Mouse (Mus musculus): Measurements from ENCODE around the gene Klf16.
"Not testable (repeated sequence)": the region's sequence is repeated elsewhere in the genome, so short reads cannot be mapped to it uniquely, and the experiment has no call there.

Gene Klf16

GRCm38 (mm10) chr10:80606306-80606705 is 29.2 kb upstream of the Klf16 start:
- no peak for DNase-seq (ENCODE audit: low spot score)

- DNase-seq (ENCODE audit: low spot score), result not testable (repeated sequence)
These were observed 28.6 kb upstream of the Klf16 start, which contains the start of gene Gm49322 for GRCm38 (mm10) chr10:80605721-80606120. Gene Gm49322 (plus strand): TSS chr10:80606021.

- no peak for DNase-seq (ENCODE audit: low spot score)
These were observed 27.9 kb upstream of the Klf16 start for GRCm38 (mm10) chr10:80604988-80605387.

GRCm38 (mm10) chr10:80604001-80604509 is 26.9 kb upstream of the Klf16 start:
- DNase-seq (ENCODE audit: low spot score), result no peak

DNA sequence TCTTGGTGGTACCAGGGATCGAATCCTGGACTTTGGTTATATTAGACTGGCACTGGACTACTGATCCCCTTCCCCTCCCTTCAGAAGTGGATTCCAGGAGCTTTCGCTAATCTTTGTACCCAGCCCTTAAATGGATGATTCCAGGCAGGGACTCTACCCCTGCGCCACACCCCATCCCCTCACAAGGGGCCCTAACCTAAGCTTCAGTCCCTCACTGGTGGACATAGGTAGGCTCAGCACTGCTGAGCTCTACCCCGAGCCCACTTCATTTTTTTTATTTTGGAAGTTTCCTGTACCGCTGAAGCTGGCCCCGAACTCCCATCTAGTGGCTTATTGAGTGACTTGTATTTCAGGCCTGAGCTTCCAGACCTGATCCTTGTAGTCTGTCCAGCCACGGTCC is 26.2 kb upstream of the Klf16 start:
- no peak for DNase-seq (ENCODE audit: low spot score)

- peak; percentile 93 for DNase-seq (ENCODE audit: low spot score)
These were observed 25.7 kb upstream of the Klf16 start, which contains the start of the genes Scamp4 and Adat3 for GRCm38 (mm10) chr10:80602698-80603325. Gene Scamp4 (plus strand): TSS chr10:80602872. Gene Adat3 (plus strand): TSS chr10:80602880.

DNA sequence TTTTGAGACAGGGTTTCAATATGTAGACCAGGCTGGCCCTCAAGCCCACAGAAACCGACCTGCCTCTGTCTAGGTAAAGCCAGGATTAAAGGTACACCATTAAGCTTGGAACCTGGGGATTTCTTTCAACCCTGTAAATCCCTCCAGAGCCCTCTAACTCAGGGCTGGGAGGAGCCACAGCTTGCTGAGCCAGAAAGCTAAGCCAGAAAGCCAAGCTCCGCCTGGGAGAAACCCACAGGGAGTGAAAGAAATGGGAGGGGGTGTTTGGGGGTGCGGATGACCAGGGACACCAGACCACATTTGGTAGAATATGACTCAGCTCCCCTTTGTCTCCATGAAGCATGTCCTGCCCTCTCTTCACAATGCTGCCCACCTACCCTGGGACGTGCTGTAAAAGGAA is 19.2 kb upstream of the Klf16 start:
- DNase-seq (ENCODE audit: low spot score), result no peak

DNA sequence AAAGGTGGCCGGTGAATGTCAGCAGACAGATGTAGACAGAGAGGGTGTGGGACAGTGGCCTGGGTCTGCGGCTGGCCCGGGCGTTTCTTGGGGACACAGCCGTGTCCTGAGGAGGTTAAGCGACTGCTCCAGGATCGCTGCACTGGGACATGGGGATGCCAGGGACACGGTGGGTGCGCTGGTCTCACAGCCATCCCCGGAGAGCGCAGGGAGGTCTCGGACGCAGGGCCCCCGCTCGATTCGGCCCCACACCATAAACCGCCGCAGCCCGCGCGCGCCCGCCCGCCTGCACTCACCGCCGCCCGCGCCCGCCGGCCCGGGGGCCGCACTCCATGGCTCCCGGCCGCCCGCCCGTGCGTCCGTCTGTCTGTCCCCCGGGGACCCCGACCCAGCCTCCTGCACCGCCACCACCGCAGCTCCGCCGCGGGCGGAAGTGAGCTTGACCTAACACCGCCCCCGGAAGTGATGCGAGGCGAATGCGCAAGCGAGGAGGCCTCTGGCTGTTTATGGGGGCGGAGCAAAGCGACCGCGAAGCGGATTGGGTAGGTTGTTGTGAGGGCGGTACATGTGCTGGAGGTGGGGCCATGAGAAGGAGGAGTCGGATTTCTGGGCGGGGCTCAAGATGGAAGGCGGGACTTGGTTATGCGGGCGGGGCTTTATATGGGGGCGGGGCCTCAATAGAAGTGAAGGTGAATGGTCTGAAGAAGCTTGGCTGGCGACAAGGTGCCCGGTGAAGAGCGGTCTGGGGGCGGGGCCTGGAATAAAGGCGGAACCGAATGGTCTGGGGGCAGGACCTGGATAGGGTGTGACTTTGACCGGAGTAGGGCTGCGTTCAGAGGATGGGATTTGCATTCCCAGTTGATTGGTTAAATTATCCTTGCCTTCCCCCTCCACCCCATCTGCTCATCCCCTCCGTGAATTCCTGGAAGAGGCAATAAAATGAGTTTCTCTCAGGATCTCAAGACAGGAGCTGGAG is 13.0 kb upstream of the Klf16 start, which contains the start of gene Abhd17a:
TSS of gene Abhd17a (minus strand) at position 463 of the 976 bp plus-strand sequence.
- DNase-seq (ENCODE audit: low spot score), result peak; percentile 93

- no peak for DNase-seq (ENCODE audit: low spot score)
These were observed 12.2 kb upstream of the Klf16 start for GRCm38 (mm10) chr10:80589127-80589878.

DNA sequence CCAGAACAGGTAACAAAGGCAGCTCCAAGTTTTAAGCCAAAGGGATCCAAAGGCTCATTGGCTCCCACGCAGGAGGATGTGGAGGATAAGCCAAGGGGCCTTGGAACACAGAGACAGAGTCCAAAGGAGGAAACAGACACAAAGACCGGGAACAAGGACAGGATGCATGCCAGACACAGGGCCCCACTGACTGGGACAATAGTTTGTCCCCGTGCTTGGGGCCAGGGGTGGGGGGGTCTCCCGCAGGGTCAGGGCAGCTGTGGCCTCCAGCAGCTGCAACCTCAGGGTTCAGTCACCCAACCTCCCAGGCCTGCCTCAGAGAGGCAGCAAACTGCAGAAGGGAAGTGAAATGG is 10.2 kb upstream of the Klf16 start:
- no peak for DNase-seq (ENCODE audit: low spot score)

- DNase-seq (ENCODE audit: low spot score), result no peak
These were observed 9.5 kb upstream of the Klf16 start for GRCm38 (mm10) chr10:80586407-80587304.

DNA sequence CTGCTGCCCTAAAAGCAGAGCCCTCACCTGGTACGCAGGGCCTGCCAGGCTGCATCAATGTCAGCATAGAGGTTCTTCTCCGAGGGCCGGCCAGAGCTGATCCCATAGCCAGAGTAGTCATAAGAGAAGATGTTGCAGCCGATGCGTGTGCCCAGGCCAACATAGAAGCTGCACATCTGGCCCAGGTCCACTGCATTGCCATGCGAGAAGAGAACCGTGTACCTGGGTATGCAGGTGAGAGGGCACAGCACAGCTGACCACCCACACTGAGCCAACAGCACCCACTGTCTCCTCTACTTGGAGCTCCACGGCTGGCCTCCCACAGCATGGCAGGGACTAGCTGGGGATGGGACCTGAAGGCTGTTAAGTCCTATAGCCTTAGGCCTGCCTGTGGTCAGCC is 8.5 kb upstream of the Klf16 start:
- DNase-seq (ENCODE audit: low spot score), result no peak

- no peak for DNase-seq (ENCODE audit: low spot score)
These were observed 7.8 kb upstream of the Klf16 start for GRCm38 (mm10) chr10:80584642-80585552.

DNA sequence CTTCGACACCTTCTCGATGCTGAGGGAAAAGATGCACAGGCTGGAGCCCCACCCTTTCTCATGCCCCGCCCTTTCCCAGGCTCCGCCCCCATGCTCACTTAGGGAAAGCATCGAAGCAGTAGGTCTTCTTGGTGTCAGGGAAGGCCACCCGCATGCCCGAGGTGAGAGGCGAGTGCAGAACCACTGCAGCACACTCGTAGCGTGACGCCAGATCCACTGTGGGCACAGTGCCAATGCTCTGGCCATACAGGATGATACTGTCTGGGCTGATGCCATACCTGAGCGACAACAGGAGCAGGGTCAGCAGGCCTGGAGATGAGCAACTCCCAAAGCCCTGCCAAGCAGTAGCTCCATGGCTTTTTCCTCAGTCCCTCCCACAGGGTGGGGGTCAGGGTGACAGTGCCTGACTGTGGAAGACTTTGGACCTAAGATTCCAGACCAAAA is 6.9 kb upstream of the Klf16 start:
- DNase-seq (ENCODE audit: low spot score), result no peak

GRCm38 (mm10) chr10:80583047-80583446 is 5.9 kb upstream of the Klf16 start:
- no peak for DNase-seq (ENCODE audit: low spot score)

GRCm38 (mm10) chr10:80578911-80579310 is 1.8 kb upstream of the Klf16 start:
- DNase-seq (ENCODE audit: low spot score), result peak; percentile 48

GRCm38 (mm10) chr10:80578131-80578750 is 1.1 kb upstream of the Klf16 start:
- peak; percentile 86 for DNase-seq (ENCODE audit: low spot score)

- peak; percentile 70 for DNase-seq (ENCODE audit: low spot score)
These were observed 548 bp downstream of the Klf16 start for GRCm38 (mm10) chr10:80576351-80577194.
